Mouse (Mus musculus) megakaryocyte-erythroid progenitor cell, adult 5-6 weeks (primary cell): ENCODE results near the gene Wdr91. TPM values are rescaled to one million over a fixed set of nuclear protein-coding genes. Genes with fewer than 3 reads are reported as not detected.

ENCODE experiments used
- ATAC-seq: replicated peaks from 2 replicates; pipeline ENCODE4 v1.8.0; 2016; ENCODE audit warnings: mild to moderate bottlenecking, inconsistent platforms; ENCODE audit not compliant: severe bottlenecking, poor library complexity, low FRiP score, low TSS enrichment
- total RNA-seq, 2 experiments: library from RNA; stranded (forward) in 1 of 2; stranded (reverse) in 1 of 2; fragments of 200-1000, 215-1000 nt in 1 of 2; fragments of >200 nt in 1 of 2; fragmentation: Nextera tagmentation in 1 of 2; gene quantifications; 2 replicates each; pipeline ENCODE4 v1.2.3; 2014 to 2017

Gene Wdr91
- total RNA-seq, 2 experiments from 2014 or later, result 24.4 TPM

GRCm38 (mm10) chr6:34887131-34887850 lies 23.4 kb downstream of the Wdr91 start:
- ATAC-seq, result no peak

GRCm38 (mm10) chr6:34884724-34885123 lies 26.0 kb downstream of the Wdr91 start:
- ATAC-seq, result no peak

DNA sequence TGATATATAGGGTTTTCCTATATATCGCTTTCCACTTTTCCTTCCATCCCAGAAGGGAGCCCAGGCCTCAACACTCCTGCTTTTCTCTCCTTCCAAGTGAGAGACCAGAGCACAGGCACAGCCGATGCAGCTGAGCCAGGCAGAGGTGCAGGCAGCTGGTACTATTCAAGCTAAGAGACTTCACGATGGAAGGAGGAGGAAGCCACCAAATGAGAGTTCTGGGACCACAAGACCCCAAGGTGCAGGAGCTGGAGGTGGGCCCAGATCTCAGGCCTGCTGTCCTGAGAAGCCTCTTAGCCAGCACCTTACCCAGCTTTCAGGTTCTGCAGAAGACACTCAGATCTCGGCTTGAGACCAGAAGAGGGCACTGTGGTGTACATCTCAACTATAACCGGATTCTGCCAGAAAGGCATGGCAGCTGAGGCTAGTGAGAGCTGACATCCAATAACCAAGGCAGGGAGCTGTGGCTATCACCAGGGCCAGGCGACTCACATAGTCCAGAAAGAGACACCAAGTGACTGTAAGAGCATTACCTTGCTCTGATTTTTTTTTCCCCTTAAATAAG lies 30.7 kb downstream of the Wdr91 start:
- ATAC-seq, result no peak

- no peak for ATAC-seq
Measured at GRCm38 (mm10) chr6:34879101-34879740, 31.5 kb downstream of the Wdr91 start.

GRCm38 (mm10) chr6:34877509-34878321 lies 33.0 kb downstream of the Wdr91 start, which contains the start of gene Cyren:
TSS of gene Cyren (minus strand) at chr6:34878060.
- ATAC-seq, result peak; percentile 63

GRCm38 (mm10) chr6:34876835-34877156 lies 33.9 kb downstream of the Wdr91 start:
- ATAC-seq, result peak; percentile 35; the same call in 1 of the 2 replicates

DNA sequence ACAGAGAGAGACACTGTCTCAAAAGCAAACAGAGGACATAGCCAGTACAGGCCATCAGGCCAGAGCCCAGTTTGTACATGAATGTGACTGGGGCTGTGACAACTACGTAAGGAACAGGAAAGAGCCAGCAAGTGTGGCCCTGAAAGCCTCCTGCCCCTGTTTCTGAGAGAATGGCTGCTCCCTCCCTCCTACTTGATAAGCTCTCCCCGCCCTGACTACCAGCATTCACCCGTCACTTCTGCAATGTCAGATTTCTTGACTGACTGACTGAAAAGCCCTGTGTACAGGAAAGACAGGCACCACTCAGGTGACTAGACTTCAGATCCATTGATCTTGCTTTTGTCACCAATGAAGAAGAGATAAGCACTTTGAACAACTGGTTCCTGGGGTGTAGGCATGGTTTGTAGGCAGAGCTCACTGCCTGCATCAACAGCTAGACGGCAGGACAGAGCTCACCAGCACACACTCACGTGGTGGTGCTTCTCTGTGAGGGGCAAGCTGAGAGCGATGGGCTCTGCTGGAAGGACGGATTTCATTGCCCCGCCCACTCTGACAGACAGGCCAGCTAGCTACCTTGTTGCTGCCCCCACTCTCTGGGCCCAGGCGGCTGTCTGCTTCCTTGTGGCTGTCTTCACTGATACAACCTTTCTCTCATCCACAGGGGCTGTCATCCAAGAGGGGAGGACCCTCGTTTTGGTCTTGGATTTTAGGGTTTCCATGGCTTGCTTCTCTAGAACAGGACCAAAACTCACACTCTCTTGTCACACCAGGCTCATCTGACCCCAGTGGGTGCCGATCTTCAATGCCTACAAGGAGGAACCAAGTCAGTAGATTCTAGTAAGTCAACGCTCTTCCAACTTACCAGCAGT lies 34.5 kb downstream of the Wdr91 start:
- ATAC-seq, result peak; percentile 52

DNA sequence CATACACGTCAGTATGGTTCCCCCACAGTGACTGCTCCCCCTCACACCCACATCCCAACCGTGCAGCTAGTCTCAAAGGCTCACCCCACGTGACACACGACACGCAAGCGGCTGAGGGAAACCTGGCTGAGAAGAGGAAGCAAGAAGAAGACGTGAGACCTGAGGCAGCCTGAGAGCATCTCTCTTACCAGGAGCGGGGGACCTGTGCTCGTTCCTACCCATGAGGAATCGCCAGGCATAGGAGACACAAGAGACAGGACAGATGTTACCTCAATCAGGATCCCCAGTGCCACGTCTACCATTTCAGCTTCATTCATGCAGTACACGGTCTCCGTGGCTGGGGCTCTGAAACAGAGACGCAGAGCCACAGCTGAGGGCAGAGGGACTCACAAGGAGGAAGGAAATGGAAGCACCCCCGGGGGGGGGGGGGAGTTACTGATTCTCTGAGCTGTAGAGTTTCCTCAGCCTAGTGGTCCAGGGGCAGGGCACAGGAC lies 35.4 kb downstream of the Wdr91 start:
- no peak for ATAC-seq

DNA sequence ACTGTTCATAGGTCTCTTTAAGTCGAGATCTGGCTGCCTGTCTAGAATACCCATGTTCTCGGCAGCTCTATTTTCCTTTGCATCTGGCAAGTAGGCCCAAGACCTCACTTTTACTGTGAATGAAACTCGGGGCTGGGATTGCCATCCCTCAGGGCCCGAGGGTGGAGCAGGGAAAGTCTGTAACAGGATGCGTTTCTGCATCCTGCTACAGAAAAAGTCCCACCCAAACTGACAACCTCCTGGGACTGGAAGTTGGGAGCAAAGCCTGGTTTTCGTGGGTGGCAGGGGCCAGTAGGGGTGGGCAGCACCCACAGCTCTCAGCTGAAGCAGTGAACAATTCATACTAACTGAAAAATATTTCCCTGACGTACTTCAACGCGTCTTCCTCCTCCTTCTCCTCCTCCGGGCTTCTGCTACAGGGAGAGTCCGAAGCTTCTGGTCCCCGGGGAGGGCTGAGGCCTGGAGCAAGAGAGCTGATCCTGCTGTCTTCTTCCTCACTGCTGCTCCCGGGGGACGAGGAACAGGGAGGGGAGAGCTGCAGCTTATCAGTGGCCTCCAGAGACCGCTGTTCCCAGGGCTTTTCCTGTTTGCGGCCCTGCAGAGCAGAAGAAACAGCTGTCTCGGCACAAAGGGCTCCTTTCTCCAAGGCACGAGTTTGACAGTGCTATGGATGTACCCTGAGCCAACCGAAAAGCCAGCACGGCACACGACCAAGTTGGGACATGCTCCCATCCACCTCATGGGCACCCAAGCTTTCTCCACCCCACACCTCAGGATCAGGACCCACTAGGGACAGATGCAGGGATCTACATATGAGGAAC lies 36.4 kb downstream of the Wdr91 start:
- ATAC-seq, result peak; percentile 8; the same call in 1 of the 2 replicates

DNA sequence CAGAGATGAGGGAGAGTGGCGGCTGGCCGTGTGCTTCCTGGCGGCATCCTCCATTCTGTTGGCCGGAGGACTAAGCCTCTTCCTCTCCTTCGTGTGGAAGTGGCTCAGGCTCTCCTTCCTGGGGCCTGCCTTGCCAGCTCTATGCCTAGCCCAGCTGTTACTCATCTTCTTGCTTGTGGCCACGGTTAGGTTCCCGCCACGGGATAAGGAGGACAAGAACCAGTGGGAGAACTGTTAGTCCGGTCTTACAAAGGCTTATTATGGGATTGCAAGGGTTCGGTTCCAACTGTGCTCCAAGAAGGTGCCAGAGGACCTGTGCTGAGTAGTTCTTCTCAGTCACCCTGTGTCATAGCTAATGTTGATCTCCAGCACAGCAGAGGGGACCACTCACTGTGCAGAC lies 37.8 kb downstream of the Wdr91 start:
- ATAC-seq, result no peak

GRCm38 (mm10) chr6:34871929-34872328 lies 38.7 kb downstream of the Wdr91 start:
- ATAC-seq, result no peak

GRCm38 (mm10) chr6:34870724-34871123 lies 40.0 kb downstream of the Wdr91 start:
- no peak for ATAC-seq

GRCm38 (mm10) chr6:34870136-34870535 lies 40.5 kb downstream of the Wdr91 start:
- ATAC-seq, result no peak

DNA sequence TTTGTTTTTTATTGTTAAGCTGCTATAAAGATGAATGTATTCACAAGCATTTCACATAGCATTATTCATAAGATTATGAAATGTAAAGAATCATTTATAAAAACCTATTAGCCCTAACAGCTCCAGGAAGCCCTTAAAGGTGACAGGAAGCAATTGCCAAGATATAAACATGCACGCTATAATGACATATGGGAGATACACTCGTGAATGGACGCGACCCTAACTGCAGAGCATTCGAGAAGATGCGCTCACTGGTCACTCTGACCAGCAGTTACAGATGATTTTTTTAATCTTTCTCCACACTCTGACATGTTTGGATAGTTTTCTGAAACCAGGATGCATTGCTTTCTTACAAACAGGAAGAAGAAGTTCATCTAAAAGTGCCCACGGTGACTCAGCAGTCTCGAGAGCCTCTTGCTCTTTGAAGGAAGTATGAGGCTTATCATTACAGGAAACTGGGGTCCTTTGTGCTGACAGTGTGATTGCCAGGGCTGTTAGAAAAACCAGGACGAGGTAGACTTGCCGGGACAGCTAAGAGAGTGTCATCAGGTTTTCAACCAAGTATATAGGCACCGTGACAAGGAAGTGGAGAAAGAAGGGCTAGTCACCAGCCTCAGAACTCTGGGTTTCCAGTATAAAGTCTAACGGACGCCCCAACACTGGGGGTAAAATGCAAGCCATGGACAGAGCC lies 41.3 kb downstream of the Wdr91 start:
- ATAC-seq, result peak; percentile 71

GRCm38 (mm10) chr6:34868507-34869217 lies 42.0 kb downstream of the Wdr91 start:
- 0 out of 2 replicates have a peak, but pooled peaks have one; percentile 11 for ATAC-seq

DNA sequence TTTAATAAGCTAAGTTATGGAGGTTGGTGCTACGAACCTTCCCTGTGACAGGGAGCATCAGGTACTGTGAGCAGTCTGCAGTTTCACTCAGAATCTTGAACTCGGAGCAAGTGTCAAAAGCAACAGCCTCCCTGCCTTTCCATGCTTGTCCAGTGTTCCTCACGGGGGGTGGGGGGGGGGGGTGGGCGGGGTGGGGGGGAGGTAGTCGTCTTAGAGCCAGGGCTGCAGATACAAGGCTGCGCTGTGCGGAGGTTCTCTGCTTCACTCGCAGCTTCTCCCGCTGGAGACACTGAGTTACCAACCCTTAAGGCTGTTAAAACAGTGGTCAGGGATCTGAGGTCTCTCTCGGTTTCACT lies 42.7 kb downstream of the Wdr91 start:
- no peak for ATAC-seq
